In the genomic region with DNA sequence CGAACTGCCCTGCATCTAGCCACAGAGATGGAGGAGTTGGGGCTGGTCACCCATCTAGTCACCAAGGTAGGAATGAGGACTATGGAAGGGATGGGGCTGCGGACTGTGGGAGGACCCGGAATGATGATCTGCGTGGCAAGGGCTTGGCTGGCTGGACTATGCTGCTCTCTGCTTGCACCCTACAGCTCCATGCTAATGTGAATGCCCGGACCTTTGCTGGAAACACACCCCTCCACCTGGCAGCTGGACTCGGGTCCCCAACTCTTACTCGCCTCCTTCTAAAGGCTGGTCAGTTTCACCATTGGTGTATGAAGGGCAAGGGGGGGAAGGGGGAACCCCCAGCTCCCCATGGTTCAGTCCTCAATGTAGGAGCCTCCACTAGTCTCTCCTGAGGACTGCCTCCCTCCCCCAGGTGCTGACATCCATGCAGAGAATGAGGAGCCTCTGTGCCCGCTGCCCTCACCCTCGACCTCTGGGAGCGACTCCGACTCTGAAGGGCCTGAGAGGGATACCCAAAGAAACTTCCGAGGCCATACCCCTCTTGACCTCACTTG, we compare ENCODE assay signal across 14 mouse cellular contexts. TPM values are rescaled to one million over a fixed set of nuclear protein-coding genes. Genes with fewer than 3 reads are reported as not detected.
A peak's percentile ranks its signal among the peaks of the same experiment; 100 is the strongest.
DNase-seq lines count a peak whose midpoint lies in the region; ATAC-seq lines count a peak whose summit lies in the region.
"Had no signal": no experiment of that assay in that cellular context is flagged by ENCODE, and none has a peak within 500 bp of the region (broad histone marks: within the 10 kb centered on the region; RNA-seq: fewer than 3 reads in every experiment).

No protein-coding gene starts in this region.

- H3K9ac ChIP-seq in liver, embryonic 13.5 days: no peak overlapping the region
- H3K9ac ChIP-seq: hindbrain, embryonic 12.5 days; liver, embryonic 15.5 days had no signal

- WGBS in liver, embryonic 13.5 days (ENCODE audit: insufficient replicate concordance): 83% methylated on average over 12 of the region's 12 CpGs

- no peak overlapping the region for H3K27ac ChIP-seq in liver, embryonic 13.5 days
- H3K27ac ChIP-seq: hindbrain, embryonic 12.5 days; liver, embryonic 15.5 days; midbrain, embryonic 10.5 days had no signal

- no peak for ATAC-seq in liver, embryonic 13.5 days (ENCODE audit: low read depth)
- ATAC-seq: intestine, embryonic 16.5 days had no signal

- no peak overlapping the region for H3K4me2 ChIP-seq in liver, embryonic 13.5 days
- H3K4me2 ChIP-seq: hindbrain, embryonic 12.5 days; liver, embryonic 15.5 days had no signal

- intact Hi-C loops in gastrocnemius, postnatal 36 days (cut with DNase I): loop anchor here (2.0 kb wide), 1 partner anchor 16 kb away; a partner anchor contains a TSS

- no peak overlapping the region for H3K4me3 ChIP-seq in liver, embryonic 13.5 days (replicated peaks)
- H3K4me3 ChIP-seq: hindbrain, embryonic 12.5 days; liver, embryonic 15.5 days; midbrain, embryonic 10.5 days had no signal

- no peaks in the 10 kb centered on the region for H3K9me3 ChIP-seq in liver, embryonic 13.5 days (replicated peaks)
- H3K9me3 ChIP-seq: hindbrain, embryonic 12.5 days; liver, embryonic 15.5 days; midbrain, embryonic 10.5 days had no signal

- peak; percentile 11 to 23 for DNase-seq in adrenal gland, adult (ENCODE audit: inconsistent age in 2 of 2, low spot score in 1 of 2)
- no peak for DNase-seq in adrenal gland, postnatal 36 days
- DNase-seq in gastrocnemius, postnatal 25 days: peak; percentile 4
- no peak for DNase-seq in gastrocnemius, postnatal 36 days
- peak; percentile 1 for DNase-seq in ovary, adult 18-20 months (ENCODE audit: low spot score)
- no peak for DNase-seq in ovary, postnatal 14 days (ENCODE audit: low spot score)
- peak; percentile 0 for DNase-seq in liver, embryonic 13.5 days
- DNase-seq in Muller cell, postnatal 12 days (ENCODE audit: inconsistent ontology term): no peak
- DNase-seq: kidney, postnatal 14 days had no signal

- H3K4me1 ChIP-seq in liver, embryonic 13.5 days (replicated peaks): peaks cover 70% of the 10 kb centered on the region

- H3K27me3 ChIP-seq in liver, embryonic 13.5 days: peaks cover 48% of the 10 kb centered on the region

- peaks cover 41% of the 10 kb centered on the region for H3K36me3 ChIP-seq in liver, embryonic 13.5 days

RNA-seq across cellular contexts. Expression of a gene that starts 6.3 kb away (rescaled TPM):
- total RNA-seq in adrenal gland, postnatal 36 days (2021): 10 to 100 TPM; 39.9 to 42.6 TPM
- 1 to 10 TPM; 7.2 to 8.5 TPM for total RNA-seq in gastrocnemius, postnatal 25 days (2021)
- 1 to 10 TPM; 7.3 to 8.6 TPM for total RNA-seq in gastrocnemius, postnatal 36 days (2021)
- 3.9 and 4.3 TPM in 2 replicates for polyA plus RNA-seq in liver, embryonic 13.5 days (2015; fragmentation: Nextera tagmentation; extraction: Ambion mirVana)

RNA-seq across cellular contexts. Expression of a gene that starts 16.6 kb away (rescaled TPM):
- total RNA-seq in adrenal gland, postnatal 36 days (2021): 1 to 10 TPM; 6.0 to 7.5 TPM
- total RNA-seq in gastrocnemius, postnatal 25 days (2021): under 1 TPM; 0.28 to 0.54 TPM
- total RNA-seq in gastrocnemius, postnatal 36 days (2021): under 1 TPM; 0.51 to 0.62 TPM
- 5.8 and 7.1 TPM in 2 replicates for polyA plus RNA-seq in liver, embryonic 13.5 days (2015; fragmentation: Nextera tagmentation; extraction: Ambion mirVana)

RNA-seq across cellular contexts. Expression of a gene that starts 17.6 kb away (rescaled TPM):
- total RNA-seq in adrenal gland, postnatal 36 days (2021): 10 to 100 TPM in 1 of 2 experiments, 1 to 10 TPM in 1; 9.2 to 10.0 TPM
- 1 to 10 TPM; 2.9 TPM for total RNA-seq in gastrocnemius, postnatal 25 days (2021)
- 1 to 10 TPM; 2.7 to 2.9 TPM for total RNA-seq in gastrocnemius, postnatal 36 days (2021)
- 11.2 and 12.1 TPM in 2 replicates for polyA plus RNA-seq in liver, embryonic 13.5 days (2015; fragmentation: Nextera tagmentation; extraction: Ambion mirVana)

RNA-seq across cellular contexts. Expression of a gene that starts 28.1 kb away (rescaled TPM):
- total RNA-seq in adrenal gland, postnatal 36 days (2021): 10 to 100 TPM; 74.7 to 77.8 TPM
- 10 to 100 TPM; 56.1 to 56.5 TPM for total RNA-seq in gastrocnemius, postnatal 25 days (2021)
- 10 to 100 TPM; 55.9 to 56.4 TPM for total RNA-seq in gastrocnemius, postnatal 36 days (2021)
- polyA plus RNA-seq in liver, embryonic 13.5 days (2015; fragmentation: Nextera tagmentation; extraction: Ambion mirVana): 85.6 and 86.7 TPM in 2 replicates

RNA-seq across cellular contexts. Expression of a gene that starts 30.5 kb away (rescaled TPM):
- total RNA-seq in adrenal gland, postnatal 36 days (2021): 1 to 10 TPM; 5.2 to 7.5 TPM
- total RNA-seq in gastrocnemius, postnatal 25 days (2021): 1 to 10 TPM; 1.0 to 1.2 TPM
- 1 to 10 TPM in 1 of 2 experiments, under 1 TPM in 1; 0.79 to 1.1 TPM for total RNA-seq in gastrocnemius, postnatal 36 days (2021)
- 10.6 and 12.3 TPM in 2 replicates for polyA plus RNA-seq in liver, embryonic 13.5 days (2015; fragmentation: Nextera tagmentation; extraction: Ambion mirVana)
- total RNA-seq: neutrophil, adult 5-6 weeks had no signal

Comparison
In these comparisons a context has a peak if more than half of its experiments do, and no peak if none do; other contexts are left out.
1. DNase-seq: peak in adrenal gland, adult (2 of 2), gastrocnemius, postnatal 25 days (single experiment), ovary, adult 18-20 months (single experiment) and liver, embryonic 13.5 days (single experiment); none in adrenal gland, postnatal 36 days (0 of 2), gastrocnemius, postnatal 36 days (0 of 2), ovary, postnatal 14 days (single experiment) and Muller cell, postnatal 12 days (single experiment).
2. RNA of a gene that starts 6.3 kb away (total RNA-seq): 39.9 to 42.6 TPM in adrenal gland, postnatal 36 days; 7.3 to 8.6 TPM in gastrocnemius, postnatal 36 days and 7.2 to 8.5 TPM in gastrocnemius, postnatal 25 days; every median in the first group is over 4 times any median in the second.
3. RNA of a gene that starts 16.6 kb away (total RNA-seq): 6.0 to 7.5 TPM in adrenal gland, postnatal 36 days; 0.51 to 0.62 TPM in gastrocnemius, postnatal 36 days and 0.28 to 0.54 TPM in gastrocnemius, postnatal 25 days; every median in the first group is over 4 times any median in the second.